Mouse (Mus musculus): ENCODE data around the gene Nlgn1. TPM values are rescaled to one million over a fixed set of nuclear protein-coding genes. Genes with fewer than 3 reads are reported as not detected.

Gene Nlgn1
- polyA plus RNA-seq, 1 experiment from 2014 or later = 1.6 TPM

DNA sequence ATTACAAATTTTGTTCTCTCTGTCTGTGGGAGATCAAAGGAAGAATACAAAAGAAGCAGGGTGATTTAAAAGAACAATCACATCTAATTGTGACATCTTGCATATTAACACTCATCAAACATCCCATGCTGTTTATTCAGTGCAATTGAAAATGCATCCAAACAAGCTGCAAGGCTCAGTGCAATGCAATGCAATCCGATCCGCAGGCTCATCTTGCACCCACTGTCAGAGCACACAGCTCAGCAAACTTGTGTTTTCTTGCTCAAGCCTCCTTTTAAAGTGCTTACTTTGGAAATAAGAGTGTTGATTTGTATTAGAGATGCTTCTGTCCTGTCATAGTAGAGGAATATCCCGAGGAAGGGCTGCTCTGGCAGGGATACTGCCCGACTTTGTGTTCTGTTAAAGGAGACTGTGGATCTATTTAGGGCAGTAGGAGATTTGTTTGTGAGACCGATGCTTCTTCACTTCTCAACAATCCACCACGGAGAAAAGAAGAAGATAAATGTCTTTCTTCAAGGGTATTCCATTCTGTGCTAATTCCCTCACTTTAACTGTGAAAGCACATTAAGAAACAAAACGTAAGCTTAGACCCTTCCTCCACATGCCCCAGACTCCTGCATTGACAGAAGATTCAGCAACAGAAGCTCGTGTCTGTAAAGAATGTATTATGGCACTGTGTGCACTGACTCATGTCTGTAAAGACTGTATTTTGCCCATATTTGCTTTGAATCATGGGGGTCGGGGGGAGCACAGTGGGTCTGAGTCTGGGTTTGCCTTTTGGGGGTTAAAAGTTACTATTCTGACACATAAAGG, 197.2 kb downstream of the Nlgn1 start:
- H3K27ac ChIP-seq (ENCODE audit: low read length) = no peak overlapping the region
- H3K4me1 ChIP-seq (ENCODE audit: control insufficient read depth, insufficient read depth, low read length) = no peaks in the 10 kb centered on the region
- no peak for ATAC-seq (ENCODE audit: insufficient read depth, low FRiP score)
- no peaks in the 10 kb centered on the region for H3K9me3 ChIP-seq (replicated peaks; ENCODE audit: control insufficient read depth, low read length)
- H3K4me3 ChIP-seq (replicated peaks; ENCODE audit: low read length) = no peak overlapping the region
- WGBS = 31% methylated on average over 9 of the region's 9 CpGs
- H3K27me3 ChIP-seq (ENCODE audit: control insufficient read depth, insufficient read depth, low read length) = no peaks in the 10 kb centered on the region
- H3K4me2 ChIP-seq (ENCODE audit: low read depth, low read length) = no peak overlapping the region
- H3K9ac ChIP-seq (ENCODE audit: low read length) = no peak overlapping the region
- H3K36me3 ChIP-seq (ENCODE audit: control insufficient read depth, insufficient read depth, low read length) = no peaks in the 10 kb centered on the region

- Histone ChIP-seq H3K9me3 (replicated peaks; ENCODE audit: control insufficient read depth, low read length) (no peaks in the 10 kb centered on the region), H3K4me1 (ENCODE audit: control insufficient read depth, insufficient read depth, low read length) (no peaks in the 10 kb centered on the region), H3K36me3 (ENCODE audit: control insufficient read depth, insufficient read depth, low read length) (no peaks in the 10 kb centered on the region), H3K4me3 (replicated peaks; ENCODE audit: low read length) (no peak overlapping the region), H3K27me3 (ENCODE audit: control insufficient read depth, insufficient read depth, low read length) (no peaks in the 10 kb centered on the region), H3K9ac (ENCODE audit: low read length) (no peak overlapping the region), H3K27ac (ENCODE audit: low read length) (no peak overlapping the region), H3K4me2 (ENCODE audit: low read depth, low read length) (no peak overlapping the region)
- 68% methylated on average over 2 of the region's 2 CpGs for WGBS
- no peak for ATAC-seq (ENCODE audit: insufficient read depth, low FRiP score)
Observed at GRCm38 (mm10) chr3:26130919-26131318, 201.3 kb downstream of the Nlgn1 start.

- H3K36me3 ChIP-seq (ENCODE audit: control insufficient read depth, insufficient read depth, low read length) = no peaks in the 10 kb centered on the region
- H3K4me3 ChIP-seq (replicated peaks; ENCODE audit: low read length) = no peak overlapping the region
- ATAC-seq (ENCODE audit: insufficient read depth, low FRiP score) = no peak
- H3K4me1 ChIP-seq (ENCODE audit: control insufficient read depth, insufficient read depth, low read length) = no peaks in the 10 kb centered on the region
- H3K27ac ChIP-seq (ENCODE audit: low read length) = no peak overlapping the region
- H3K9me3 ChIP-seq (replicated peaks; ENCODE audit: control insufficient read depth, low read length) = no peaks in the 10 kb centered on the region
- no peak overlapping the region for H3K9ac ChIP-seq (ENCODE audit: low read length)
- H3K4me2 ChIP-seq (ENCODE audit: low read depth, low read length) = no peak overlapping the region
- H3K27me3 ChIP-seq (ENCODE audit: control insufficient read depth, insufficient read depth, low read length) = no peaks in the 10 kb centered on the region
- WGBS = 80% methylated on average over 6 of the region's 6 CpGs
Observed at GRCm38 (mm10) chr3:26129455-26129854, 202.8 kb downstream of the Nlgn1 start.

GRCm38 (mm10) chr3:26117071-26117470, 215.2 kb downstream of the Nlgn1 start:
- Histone ChIP-seq H3K9ac (ENCODE audit: low read length) (no peak overlapping the region), H3K27me3 (ENCODE audit: control insufficient read depth, insufficient read depth, low read length) (no peaks in the 10 kb centered on the region), H3K4me1 (ENCODE audit: control insufficient read depth, insufficient read depth, low read length) (no peaks in the 10 kb centered on the region), H3K27ac (ENCODE audit: low read length) (no peak overlapping the region), H3K9me3 (replicated peaks; ENCODE audit: control insufficient read depth, low read length) (no peaks in the 10 kb centered on the region), H3K4me2 (ENCODE audit: low read depth, low read length) (no peak overlapping the region), H3K36me3 (ENCODE audit: control insufficient read depth, insufficient read depth, low read length) (no peaks in the 10 kb centered on the region), H3K4me3 (replicated peaks; ENCODE audit: low read length) (no peak overlapping the region)
- WGBS = 76% methylated on average over 1 of the region's 1 CpGs
- ATAC-seq (ENCODE audit: insufficient read depth, low FRiP score) = no peak

GRCm38 (mm10) chr3:26106361-26106760, 225.9 kb downstream of the Nlgn1 start:
- no peaks in the 10 kb centered on the region for H3K9me3 ChIP-seq (replicated peaks; ENCODE audit: control insufficient read depth, low read length)
- H3K27me3 ChIP-seq (ENCODE audit: control insufficient read depth, insufficient read depth, low read length) = no peaks in the 10 kb centered on the region
- no peak for ATAC-seq (ENCODE audit: insufficient read depth, low FRiP score)
- H3K36me3 ChIP-seq (ENCODE audit: control insufficient read depth, insufficient read depth, low read length) = no peaks in the 10 kb centered on the region
- no peaks in the 10 kb centered on the region for H3K4me1 ChIP-seq (ENCODE audit: control insufficient read depth, insufficient read depth, low read length)
- WGBS = 89% methylated on average over 7 of the region's 7 CpGs
- no peak overlapping the region for H3K4me3 ChIP-seq (replicated peaks; ENCODE audit: low read length)
- H3K9ac ChIP-seq (ENCODE audit: low read length) = no peak overlapping the region
- no peak overlapping the region for H3K27ac ChIP-seq (ENCODE audit: low read length)
- H3K4me2 ChIP-seq (ENCODE audit: low read depth, low read length) = no peak overlapping the region

GRCm38 (mm10) chr3:26105528-26105927, 226.7 kb downstream of the Nlgn1 start:
- Histone ChIP-seq H3K4me1 (ENCODE audit: control insufficient read depth, insufficient read depth, low read length) (no peaks in the 10 kb centered on the region), H3K36me3 (ENCODE audit: control insufficient read depth, insufficient read depth, low read length) (no peaks in the 10 kb centered on the region), H3K9me3 (replicated peaks; ENCODE audit: control insufficient read depth, low read length) (no peaks in the 10 kb centered on the region), H3K27me3 (ENCODE audit: control insufficient read depth, insufficient read depth, low read length) (no peaks in the 10 kb centered on the region), H3K27ac (ENCODE audit: low read length) (no peak overlapping the region), H3K4me2 (ENCODE audit: low read depth, low read length) (no peak overlapping the region), H3K4me3 (replicated peaks; ENCODE audit: low read length) (no peak overlapping the region), H3K9ac (ENCODE audit: low read length) (no peak overlapping the region)
- WGBS = 75% methylated on average over 3 of the region's 3 CpGs
- no peak for ATAC-seq (ENCODE audit: insufficient read depth, low FRiP score)

DNA sequence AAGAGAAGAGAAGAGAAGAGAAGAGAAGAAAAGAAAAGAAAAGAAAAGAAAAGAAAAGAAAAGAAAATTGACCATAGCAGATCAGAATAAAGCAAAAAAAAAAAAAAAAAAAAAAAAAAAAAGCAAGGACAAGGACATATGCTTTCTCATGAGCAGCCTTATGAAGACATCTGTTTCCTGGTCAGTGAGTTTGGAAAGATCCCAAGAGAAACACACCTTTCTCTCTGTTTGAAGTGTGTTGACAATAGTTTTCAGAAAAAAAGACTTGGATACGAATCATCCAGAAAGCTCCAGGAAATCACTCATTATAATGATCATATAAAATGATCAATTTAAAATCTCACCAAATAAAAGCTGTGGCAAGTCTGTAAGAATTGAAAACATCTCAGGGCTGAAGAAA, 230.0 kb downstream of the Nlgn1 start:
- Histone ChIP-seq H3K9ac (ENCODE audit: low read length) (no peak overlapping the region), H3K36me3 (ENCODE audit: control insufficient read depth, insufficient read depth, low read length) (no peaks in the 10 kb centered on the region), H3K27ac (ENCODE audit: low read length) (no peak overlapping the region), H3K27me3 (ENCODE audit: control insufficient read depth, insufficient read depth, low read length) (no peaks in the 10 kb centered on the region), H3K9me3 (replicated peaks; ENCODE audit: control insufficient read depth, low read length) (no peaks in the 10 kb centered on the region), H3K4me3 (replicated peaks; ENCODE audit: low read length) (no peak overlapping the region), H3K4me1 (ENCODE audit: control insufficient read depth, insufficient read depth, low read length) (no peaks in the 10 kb centered on the region), H3K4me2 (ENCODE audit: low read depth, low read length) (no peak overlapping the region)
- no peak for ATAC-seq (ENCODE audit: insufficient read depth, low FRiP score)
- WGBS = 49% methylated on average over 1 of the region's 1 CpGs

DNA sequence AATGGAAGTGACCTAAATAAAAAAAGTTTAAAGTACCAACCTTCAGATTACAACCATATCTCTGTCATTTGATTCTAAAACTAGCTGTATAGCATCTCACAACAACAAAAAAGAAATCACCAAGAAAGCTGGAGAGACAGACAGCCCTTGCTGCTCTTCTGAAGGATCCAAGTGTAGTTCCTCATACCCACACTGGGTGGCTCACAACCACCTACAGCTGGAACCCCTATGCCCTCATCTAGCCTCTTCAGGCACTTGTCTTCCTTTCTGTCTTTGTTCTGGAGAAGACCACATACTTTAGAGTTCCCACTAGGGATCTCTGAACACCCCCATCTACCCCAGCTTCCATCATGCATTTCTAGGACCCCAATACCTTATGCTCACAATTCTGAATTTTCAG, 236.7 kb downstream of the Nlgn1 start:
- Histone ChIP-seq H3K4me3 (replicated peaks; ENCODE audit: low read length) (no peak overlapping the region), H3K27me3 (ENCODE audit: control insufficient read depth, insufficient read depth, low read length) (no peaks in the 10 kb centered on the region), H3K4me2 (ENCODE audit: low read depth, low read length) (no peak overlapping the region), H3K9ac (ENCODE audit: low read length) (no peak overlapping the region), H3K27ac (ENCODE audit: low read length) (no peak overlapping the region), H3K36me3 (ENCODE audit: control insufficient read depth, insufficient read depth, low read length) (no peaks in the 10 kb centered on the region), H3K4me1 (ENCODE audit: control insufficient read depth, insufficient read depth, low read length) (no peaks in the 10 kb centered on the region), H3K9me3 (replicated peaks; ENCODE audit: control insufficient read depth, low read length) (no peaks in the 10 kb centered on the region)
- no peak for ATAC-seq (ENCODE audit: insufficient read depth, low FRiP score)

DNA sequence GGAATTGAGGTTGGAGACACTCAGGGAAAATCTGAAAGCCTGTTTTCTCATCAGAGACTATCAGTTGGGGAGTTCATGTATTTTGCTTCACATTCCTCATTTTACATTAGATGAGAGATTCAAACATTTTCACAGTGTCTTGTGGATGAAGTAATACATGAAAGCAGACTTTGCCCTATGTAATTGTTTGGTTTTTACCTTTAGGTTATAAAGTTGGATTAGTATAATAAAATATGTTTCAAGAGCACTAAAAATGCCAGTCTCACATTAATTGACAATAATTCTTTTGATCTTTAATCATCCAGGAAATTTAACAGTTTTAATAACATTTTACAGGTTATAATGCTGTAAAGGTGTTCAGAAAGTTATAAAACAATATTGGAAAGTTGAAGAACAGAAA, 262.9 kb downstream of the Nlgn1 start:
- ATAC-seq (ENCODE audit: insufficient read depth, low FRiP score) = no peak
- Histone ChIP-seq H3K4me3 (replicated peaks; ENCODE audit: low read length) (no peak overlapping the region), H3K27ac (ENCODE audit: low read length) (no peak overlapping the region), H3K36me3 (ENCODE audit: control insufficient read depth, insufficient read depth, low read length) (no peaks in the 10 kb centered on the region), H3K9me3 (replicated peaks; ENCODE audit: control insufficient read depth, low read length) (no peaks in the 10 kb centered on the region), H3K27me3 (ENCODE audit: control insufficient read depth, insufficient read depth, low read length) (no peaks in the 10 kb centered on the region), H3K9ac (ENCODE audit: low read length) (no peak overlapping the region), H3K4me1 (ENCODE audit: control insufficient read depth, insufficient read depth, low read length) (no peaks in the 10 kb centered on the region), H3K4me2 (ENCODE audit: low read depth, low read length) (no peak overlapping the region)
